Mouse (Mus musculus) thymus, postnatal 10 days (tissue): ENCODE measurements at regions not wholly inside any gene's neighbourhood (a gene's known extent, or its start where the extent isn't known, plus 50 kb on each side); places are given as distances from the start of the nearest gene placed in this dataset.
A peak's percentile ranks its signal among the peaks of the same experiment; 100 is the strongest.

ENCODE experiments used
- DNase-seq, 2 experiments: peaks; one replicate each; pipeline ENCODE4 v3.0.0; 2021; ENCODE audit warnings: low spot score in 2 of 2

DNA sequence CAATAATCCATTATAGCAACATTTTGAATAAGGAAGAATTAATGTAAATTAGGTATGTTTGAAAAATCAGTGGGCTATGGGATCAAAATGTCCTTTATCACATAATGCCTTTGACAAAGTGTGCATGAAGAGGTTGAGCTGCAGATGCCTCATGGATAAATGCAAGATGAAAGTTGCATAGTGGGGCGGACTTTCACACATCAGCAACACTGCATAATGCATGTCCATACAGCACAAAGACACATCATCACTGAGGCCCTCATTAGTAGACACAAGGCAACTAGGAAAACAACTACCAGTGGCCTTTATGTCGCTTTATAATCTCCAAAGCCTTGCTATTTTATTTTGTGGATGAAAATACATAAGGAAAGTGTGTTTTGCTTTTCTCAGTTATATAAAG is 105.8 kb upstream of the Rap2b start:
- DNase-seq, result no peak

- DNase-seq, result peak in 1 of 2 experiments; percentile 6
Measured at GRCm38 (mm10) chr3:61268453-61269335, 92.7 kb upstream of the Rap2b start.

- no peak for DNase-seq
Measured at GRCm38 (mm10) chr3:61285924-61286520, 75.4 kb upstream of the Rap2b start.

DNA sequence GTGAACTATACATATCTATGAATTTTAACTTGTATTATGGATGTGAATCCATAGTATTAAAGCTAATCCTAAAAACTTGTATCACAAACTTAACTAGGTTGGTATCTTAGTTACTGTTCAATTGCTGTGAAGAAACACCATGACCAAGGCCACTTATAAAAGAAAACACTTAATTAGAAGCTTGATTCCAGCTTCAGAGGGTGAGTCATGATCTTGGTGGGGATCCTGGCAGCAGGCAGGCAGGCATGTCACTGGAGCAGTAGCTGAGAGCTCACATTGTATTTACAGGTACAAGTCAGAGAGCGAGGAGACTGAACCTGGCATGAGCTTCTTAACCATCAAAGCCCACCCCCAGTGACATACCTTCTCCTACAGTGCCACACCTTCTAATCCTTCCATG is 73.2 kb upstream of the Rap2b start:
- DNase-seq, result no peak

DNA sequence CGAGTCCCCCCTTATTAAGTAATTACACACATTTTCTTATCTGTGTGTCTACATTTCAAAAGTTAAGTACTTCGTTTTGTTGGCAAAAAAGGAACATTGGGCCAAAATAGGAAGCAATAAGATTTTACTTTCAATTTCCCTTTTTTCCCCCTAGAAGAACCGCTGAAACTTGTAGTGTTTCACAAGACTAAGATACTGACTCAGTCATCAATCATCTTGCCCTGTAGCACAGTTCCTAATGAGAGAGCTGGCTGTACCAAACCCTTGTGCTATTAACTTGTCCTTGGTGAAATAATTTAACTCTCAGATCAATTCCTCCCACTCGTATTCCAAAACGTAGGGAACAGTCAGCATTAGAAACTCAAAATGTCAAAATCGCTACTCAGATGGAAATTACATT is 66.6 kb upstream of the Rap2b start:
- no peak for DNase-seq

DNA sequence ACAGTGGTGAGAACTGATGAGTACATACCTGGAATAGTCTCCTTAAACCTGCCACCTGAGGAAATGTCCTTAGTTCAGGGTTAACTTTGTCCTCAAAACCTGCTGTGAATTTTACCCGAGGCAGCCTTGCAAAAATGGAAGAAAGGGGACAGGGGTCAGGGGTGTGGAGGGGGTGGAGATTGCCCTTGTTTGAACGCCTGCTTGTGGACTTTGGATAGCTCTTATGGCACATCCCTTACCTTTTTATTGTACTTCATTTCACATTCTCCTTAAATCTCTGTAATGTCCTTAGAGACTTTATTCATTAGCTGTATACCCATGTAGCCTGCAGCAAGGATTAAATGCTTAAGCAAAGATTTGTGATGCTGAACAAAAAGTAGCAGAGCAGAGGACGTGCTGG is 64.1 kb upstream of the Rap2b start:
- no peak for DNase-seq

DNA sequence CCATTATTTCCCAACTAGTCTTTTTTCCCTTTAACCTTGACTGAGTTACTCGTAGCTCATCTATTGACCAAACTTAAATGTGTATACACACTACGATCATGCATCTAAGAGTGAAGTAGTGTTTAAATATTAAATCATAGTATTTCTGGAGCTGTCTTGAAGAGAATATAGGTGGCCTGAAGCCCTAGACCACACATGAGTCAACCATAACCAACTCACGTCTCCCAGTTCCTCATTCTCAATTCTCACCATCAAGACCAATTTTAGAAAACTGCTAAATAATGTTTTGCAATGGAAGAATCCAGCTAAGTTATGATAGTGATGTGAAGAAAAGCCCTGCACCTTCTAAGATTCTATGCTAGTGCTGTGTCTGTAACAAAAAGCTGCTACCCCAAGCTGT is 59.2 kb upstream of the Rap2b start:
- no peak for DNase-seq

- no peak for DNase-seq
Measured at GRCm38 (mm10) chr3:61303485-61303884, 58.0 kb upstream of the Rap2b start.

DNA sequence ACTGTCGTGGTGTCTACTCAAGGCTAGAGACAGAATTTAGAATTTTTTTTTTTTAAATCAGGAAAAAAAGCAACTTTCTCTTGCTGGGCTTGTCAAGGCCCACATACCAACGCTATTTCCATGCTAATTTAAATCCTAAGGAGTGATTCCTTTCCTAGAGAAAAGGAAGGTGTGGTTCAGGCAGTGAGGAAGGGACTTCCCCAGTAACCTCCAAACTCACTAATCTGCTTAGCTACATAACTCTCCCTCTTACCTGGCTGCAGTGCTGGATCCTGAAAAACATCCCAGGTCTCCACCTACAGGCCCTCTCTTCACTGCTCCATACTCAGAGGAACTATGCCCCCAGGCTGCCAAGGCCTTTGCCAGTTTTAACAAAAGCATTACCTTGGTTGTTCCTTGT is 55.1 kb upstream of the Rap2b start:
- no peak for DNase-seq

DNA sequence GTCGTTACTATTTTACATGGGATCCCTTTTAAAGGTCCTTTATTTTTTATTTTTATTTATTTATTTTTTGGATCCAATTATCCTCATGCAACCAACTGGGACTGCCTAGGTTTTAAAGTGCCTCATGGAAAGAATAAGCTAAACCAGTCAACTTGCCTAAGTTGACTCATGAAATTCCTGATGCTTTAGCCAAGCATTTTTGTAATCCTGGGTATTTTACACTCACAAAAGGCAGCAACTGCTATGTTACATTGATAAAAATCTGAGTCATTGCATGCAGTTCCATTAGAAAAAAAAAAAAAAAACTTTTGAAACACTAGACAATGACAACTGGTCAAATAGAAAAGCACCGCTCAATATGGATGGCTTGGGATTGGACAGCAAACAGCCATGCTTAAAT is 52.7 kb upstream of the Rap2b start:
- no peak for DNase-seq

- DNase-seq, result no peak
Measured at GRCm38 (mm10) chr3:61309197-61309596, 52.2 kb upstream of the Rap2b start.
